Mouse (Mus musculus): ENCODE measurements around the gene Adgre5.
A peak's percentile ranks its signal among the peaks of the same experiment; 100 is the strongest.

Gene Adgre5

GRCm38 (mm10) chr8:83754149-83754548 lies 13.0 kb upstream of the Adgre5 start:
- no peak for DNase-seq (ENCODE audit: low spot score in 2 of 2)

GRCm38 (mm10) chr8:83749265-83749664 lies 8.1 kb upstream of the Adgre5 start:
- no peak for DNase-seq (ENCODE audit: low spot score in 2 of 2)

- peak; percentile 46 to 67 for DNase-seq (ENCODE audit: low spot score in 2 of 2)
Measured at GRCm38 (mm10) chr8:83748708-83749107, 7.6 kb upstream of the Adgre5 start.

GRCm38 (mm10) chr8:83747661-83748346 lies 6.7 kb upstream of the Adgre5 start:
- no peak for DNase-seq (ENCODE audit: low spot score in 2 of 2)

DNA sequence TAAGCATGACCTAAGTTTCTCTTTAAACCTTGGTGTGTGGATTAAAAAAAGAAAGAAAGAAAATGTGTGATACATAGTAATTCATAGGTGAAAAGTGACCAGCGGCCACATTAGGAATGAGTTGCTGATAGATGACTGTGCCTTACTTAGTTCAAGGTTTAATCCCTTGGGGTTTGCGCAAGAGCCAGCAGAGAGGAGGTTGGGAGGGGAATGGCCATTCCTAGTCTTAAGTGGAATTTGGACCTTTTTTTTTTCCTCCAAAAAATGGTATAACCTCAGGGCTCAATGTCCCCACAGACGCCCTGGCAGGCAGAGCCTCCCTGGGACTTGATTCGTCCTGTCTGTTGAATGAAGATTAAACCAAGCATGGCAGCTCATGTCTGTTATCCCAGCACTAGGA lies 2.9 kb upstream of the Adgre5 start:
- no peak for DNase-seq (ENCODE audit: low spot score in 2 of 2)

DNA sequence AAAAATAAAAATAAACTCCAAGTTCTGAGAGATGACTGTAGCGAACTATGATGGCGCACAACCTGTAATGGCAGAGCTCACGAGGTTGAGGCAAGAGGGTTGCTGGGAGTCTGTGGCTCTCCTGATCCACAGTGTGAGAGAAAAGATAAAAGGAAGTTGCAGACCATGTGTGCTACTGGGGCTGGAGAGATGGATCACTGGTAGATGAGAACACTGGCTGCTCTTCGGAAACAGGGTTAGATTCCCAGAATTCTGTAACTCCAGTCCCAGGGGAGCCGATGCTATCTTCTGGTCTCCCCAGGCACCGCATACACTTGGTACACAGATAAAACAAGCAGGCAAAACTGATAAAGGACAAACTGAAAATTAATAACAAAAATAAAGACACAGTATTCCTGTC lies 1.8 kb upstream of the Adgre5 start:
- DNase-seq (ENCODE audit: low spot score in 2 of 2), result no peak

GRCm38 (mm10) chr8:83741849-83742655 lies 926 bp upstream of the Adgre5 start:
- DNase-seq (ENCODE audit: low spot score in 2 of 2), result no peak

GRCm38 (mm10) chr8:83740586-83740975 lies 545 bp downstream of the Adgre5 start:
- DNase-seq (ENCODE audit: low spot score in 2 of 2), result no peak

DNA sequence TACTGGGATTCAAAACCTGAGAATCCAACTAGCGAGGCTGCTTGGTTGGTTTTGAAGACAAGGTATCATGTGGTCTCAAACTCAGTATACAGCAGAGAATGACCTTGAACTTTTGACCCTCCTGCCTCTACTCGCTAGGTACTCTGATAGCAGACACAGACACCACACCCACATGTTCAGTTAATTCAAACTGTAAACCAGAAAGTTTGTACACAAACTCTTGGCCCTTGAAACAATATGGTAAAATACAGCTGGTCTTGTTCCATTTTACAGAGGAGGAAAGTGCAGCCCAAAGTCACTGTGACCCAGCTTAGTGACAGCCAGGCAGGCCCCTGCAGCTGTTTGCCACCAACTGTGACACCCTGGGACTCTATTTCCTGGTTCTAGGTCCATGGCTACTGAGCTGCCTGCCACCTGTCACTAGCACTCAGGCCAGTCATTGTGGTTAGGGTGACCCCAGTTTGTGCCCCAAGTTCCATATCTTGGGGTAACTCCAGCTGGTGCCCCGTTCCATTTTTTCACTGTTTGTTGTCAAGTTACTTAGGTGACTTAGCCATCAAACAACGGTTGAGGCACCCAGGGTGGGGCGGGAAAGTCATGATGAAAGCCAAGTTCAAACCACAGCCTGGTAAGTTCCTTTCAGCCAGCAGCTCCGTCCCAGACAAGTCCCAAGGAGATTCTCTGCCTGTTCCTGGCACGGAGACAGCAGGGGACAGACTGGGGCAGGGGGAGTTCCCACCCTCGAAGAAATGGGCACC lies 1.2 kb downstream of the Adgre5 start:
- peak in 1 of 2 experiments; percentile 35 for DNase-seq (ENCODE audit: low spot score in 2 of 2)

DNA sequence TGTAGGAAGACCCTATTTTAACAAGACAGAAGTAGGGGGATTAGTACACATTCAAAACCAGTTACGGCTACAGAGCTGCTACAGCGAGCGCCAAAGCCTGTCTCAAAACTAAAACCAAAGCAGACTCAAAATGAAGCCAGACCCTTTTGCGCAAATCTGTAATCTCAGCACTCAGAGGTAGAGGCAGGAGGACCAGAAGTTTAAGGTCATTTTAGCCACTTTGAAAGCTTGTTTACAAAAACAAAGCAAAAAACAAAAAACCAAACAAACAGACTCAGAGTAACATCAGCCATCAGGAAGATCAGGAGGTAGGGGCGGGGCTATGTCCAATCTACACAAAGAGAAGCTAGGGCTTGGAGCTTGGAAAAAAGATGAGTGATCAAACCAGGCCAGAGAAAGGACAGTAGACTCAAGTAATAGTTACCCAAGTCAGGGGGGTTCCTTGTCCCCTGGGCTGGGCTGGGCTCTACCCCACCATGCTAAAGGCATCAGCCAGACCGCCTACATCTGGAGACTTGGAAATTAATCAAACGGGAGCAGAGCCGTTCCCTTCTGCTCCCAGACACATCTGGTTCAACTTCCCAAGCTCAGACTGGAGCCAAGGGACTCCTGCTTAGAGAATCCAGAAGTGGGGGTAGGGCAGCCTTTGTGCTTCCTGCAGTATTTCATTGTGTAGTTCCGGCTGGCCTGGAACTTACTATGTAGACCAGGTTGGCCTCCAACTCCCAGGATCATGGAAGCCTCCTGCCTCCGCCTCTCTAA lies 2.0 kb downstream of the Adgre5 start:
- no peak for DNase-seq (ENCODE audit: low spot score in 2 of 2)

DNA sequence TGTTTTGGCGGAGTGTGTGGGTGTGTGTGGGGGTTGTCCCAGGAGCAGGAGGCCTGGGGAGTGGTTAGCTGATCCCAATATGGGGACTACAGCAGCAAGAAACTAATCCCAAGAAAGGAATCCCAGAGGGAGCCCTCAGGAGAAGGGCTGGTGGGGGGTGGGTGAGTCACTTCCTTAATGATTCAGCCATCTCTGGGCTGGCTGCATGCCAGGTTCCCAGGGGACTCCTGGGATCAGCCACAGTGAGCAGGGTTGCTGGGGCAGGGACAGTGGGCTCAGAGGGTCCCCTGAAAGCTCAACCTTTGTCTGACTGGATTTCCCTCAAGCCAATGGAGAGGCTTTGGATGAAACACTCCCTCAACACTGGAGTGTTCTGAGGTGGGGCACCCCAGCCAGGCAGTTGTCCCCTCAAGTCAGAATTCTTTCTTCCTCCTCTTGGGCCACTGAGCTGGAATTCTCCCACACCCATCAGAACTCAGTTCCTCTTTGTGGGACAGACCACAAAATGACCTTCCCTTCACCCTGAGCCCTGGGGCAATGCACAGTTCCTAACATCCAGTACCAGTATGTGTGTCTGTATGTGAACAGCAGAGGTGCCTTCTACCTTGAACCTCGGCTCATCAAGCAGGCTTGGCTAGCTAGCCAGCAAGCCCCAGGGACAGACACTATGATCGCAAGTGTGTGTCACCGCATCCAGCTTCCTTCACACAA lies 3.1 kb downstream of the Adgre5 start:
- DNase-seq (ENCODE audit: low spot score in 2 of 2), result peak in 1 of 2 experiments; percentile 23

GRCm38 (mm10) chr8:83737346-83737745 lies 3.8 kb downstream of the Adgre5 start:
- DNase-seq (ENCODE audit: low spot score in 2 of 2), result no peak

DNA sequence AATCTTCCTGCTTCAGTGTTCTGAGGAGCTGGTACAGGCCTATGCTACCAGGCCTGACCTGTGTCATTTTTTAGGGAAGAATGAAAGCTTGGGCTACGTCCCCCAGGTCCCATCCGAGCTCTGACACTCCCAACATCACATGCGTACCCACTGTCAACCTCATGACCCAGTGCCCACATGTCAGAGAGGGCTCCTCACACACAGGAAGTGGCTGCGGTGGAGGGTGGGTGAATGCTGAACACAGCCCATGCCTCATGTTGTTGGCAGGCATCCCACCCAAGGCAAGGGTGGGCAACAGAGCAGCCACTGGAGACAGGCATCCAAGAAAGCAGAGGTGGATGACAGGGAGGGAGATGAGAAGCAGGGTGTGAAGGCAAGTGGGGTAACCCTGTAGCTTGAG lies 4.4 kb downstream of the Adgre5 start:
- DNase-seq (ENCODE audit: low spot score in 2 of 2), result peak in 1 of 2 experiments; percentile 30

DNA sequence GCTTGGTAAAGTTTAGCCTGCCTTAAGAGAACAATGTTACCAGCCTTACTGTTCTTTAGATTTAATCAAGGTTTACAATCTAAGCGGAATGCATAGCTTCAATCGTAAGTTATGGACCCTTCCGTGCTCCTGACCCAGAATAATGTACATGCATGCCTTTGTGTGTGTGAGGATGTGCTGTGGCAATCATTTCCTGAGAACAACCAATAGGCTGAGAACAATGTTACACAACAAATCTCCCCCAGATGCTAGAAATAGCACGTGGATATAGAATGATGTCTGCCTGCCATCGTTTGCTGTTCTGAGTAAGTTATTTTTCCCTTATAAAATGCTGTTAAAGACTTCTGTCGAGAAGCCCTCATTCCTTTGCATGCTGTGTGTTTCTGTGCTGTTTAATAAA lies 8.2 kb downstream of the Adgre5 start:
- no peak for DNase-seq (ENCODE audit: low spot score in 2 of 2)

GRCm38 (mm10) chr8:83731906-83732305 lies 9.2 kb downstream of the Adgre5 start:
- no peak for DNase-seq (ENCODE audit: low spot score in 2 of 2)

GRCm38 (mm10) chr8:83729009-83729807 lies 11.9 kb downstream of the Adgre5 start:
- peak in 1 of 2 experiments; percentile 42 for DNase-seq (ENCODE audit: low spot score in 2 of 2)

DNA sequence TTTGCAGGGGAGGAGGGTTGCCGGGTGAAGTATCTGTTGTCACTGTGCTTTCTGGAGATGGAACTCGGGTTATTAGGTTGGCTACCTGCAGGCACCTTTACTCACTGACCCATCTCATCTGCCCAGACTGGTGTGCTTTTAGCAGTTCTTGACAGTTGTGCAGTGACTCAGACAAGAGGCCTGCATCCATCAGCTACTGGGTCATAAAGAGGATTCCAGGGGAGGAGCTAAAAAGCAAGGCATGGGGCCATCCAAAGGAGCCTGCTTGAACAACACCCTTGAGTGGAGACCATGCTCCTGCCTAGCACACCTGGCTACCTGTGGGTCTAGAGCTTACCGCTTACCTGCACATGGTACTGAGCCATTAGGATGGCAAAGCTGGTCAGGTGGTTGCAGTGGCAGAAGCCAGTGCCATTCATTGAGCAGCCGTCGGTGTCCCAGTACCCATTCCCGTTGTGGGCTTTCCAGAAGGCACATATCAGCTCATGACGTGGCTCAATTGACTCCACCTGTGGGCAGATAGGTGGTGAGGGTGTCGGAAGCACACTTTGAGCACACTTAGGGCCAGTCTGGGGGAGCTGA lies 15.5 kb downstream of the Adgre5 start:
- no peak for DNase-seq (ENCODE audit: low spot score in 2 of 2)

DNA sequence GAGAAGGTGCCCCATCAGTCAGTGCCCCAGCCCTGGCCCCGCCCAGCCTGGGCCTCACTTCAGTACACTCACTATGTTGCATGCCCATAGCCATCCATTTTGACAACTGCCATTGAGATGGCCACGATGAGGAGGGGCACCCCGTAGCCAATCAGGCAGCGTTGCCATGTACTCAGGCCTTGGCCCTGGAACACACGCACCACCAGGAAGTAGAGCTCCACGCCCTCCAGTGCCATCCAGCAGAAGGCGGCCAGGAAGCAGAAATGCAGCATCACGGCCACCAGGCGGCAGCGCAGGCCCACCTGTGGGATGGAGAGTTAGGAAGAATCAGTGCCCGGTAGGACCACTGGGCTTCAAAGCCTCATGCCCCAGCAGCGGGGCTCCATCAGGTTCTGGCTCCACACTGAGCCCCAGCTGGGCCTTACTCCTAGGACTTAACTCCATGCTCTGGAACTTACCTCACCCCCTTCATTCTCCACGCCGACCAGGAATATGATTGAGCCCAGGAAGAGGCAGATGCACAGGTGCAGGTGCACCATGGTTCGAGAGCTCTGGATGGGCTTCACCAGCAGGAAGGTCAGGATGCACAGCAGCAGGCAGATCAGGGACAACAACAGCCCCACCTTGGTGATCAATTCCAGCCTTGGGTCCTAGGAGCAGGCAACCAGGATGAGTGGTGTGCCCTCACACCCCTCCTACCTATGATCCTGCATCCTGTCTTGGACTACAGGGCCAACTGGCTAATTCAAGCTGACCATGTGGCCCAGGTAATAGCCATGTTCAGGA lies 16.2 kb downstream of the Adgre5 start:
- DNase-seq (ENCODE audit: low spot score in 2 of 2), result peak; percentile 63 to 70

- no peak for DNase-seq (ENCODE audit: low spot score in 2 of 2)
Measured at GRCm38 (mm10) chr8:83723447-83724083, 17.6 kb downstream of the Adgre5 start.
